Mouse (Mus musculus) neural tube, embryonic 14.5 days (tissue): Measurements from ENCODE around the gene Phactr3. TPM values are rescaled to one million over a fixed set of nuclear protein-coding genes. Genes with fewer than 3 reads are reported as not detected.

Experiments used
- ATAC-seq: fragments of 200-750 bp; cut with Nextera tagmentation; 2 replicates; pipeline ENCODE4 v1.8.0; 2017; ENCODE audit warnings: low read depth, mild to moderate bottlenecking, moderate TSS enrichment, moderate library complexity
- H3K27ac ChIP-seq: fragments of 300-500 bp; sonication (generic); 2 replicates; pipeline ENCODE4 v1.5.1; 2014; ENCODE audit warnings: low read depth, mild to moderate bottlenecking, control low read depth, low read length, moderate library complexity, mixed read lengths
- H3K27me3 ChIP-seq: fragments of 300-500 bp; sonication (generic); 2 replicates; pipeline ENCODE4 v1.6.1; 2014; ENCODE audit warnings: low read length; ENCODE audit not compliant: control insufficient read depth, insufficient read depth
- H3K36me3 ChIP-seq: fragments of 300-500 bp; sonication (generic); 2 replicates; pipeline ENCODE4 v1.6.1; 2014; ENCODE audit warnings: low read length, mixed read lengths; ENCODE audit not compliant: control insufficient read depth, insufficient read depth
- H3K4me1 ChIP-seq: fragments of 300-500 bp; sonication (generic); 2 replicates; pipeline ENCODE4 v1.6.1; 2014; ENCODE audit warnings: low read length; ENCODE audit not compliant: control insufficient read depth, insufficient read depth
- H3K4me2 ChIP-seq: fragments of 300-500 bp; sonication (generic); 2 replicates; pipeline ENCODE4 v1.6.1; 2014; ENCODE audit warnings: mild to moderate bottlenecking, low read depth, low read length, control low read depth
- H3K4me3 ChIP-seq: fragments of 300-500 bp; sonication (generic); 2 replicates; pipeline ENCODE4 v1.5.1; 2014; ENCODE audit warnings: low read depth, low read length, control low read depth, mixed read lengths
- H3K9ac ChIP-seq: fragments of 300-500 bp; sonication (generic); replicated peaks from 2 replicates; pipeline ENCODE4 v1.6.1; 2014; ENCODE audit warnings: low read depth, mild to moderate bottlenecking, control low read depth, low read length, mixed read lengths
- H3K9me3 ChIP-seq: fragments of 300-500 bp; sonication (generic); 2 replicates; pipeline ENCODE4 v1.6.1; 2016; ENCODE audit warnings: low read length; ENCODE audit not compliant: control insufficient read depth
- WGBS: fragments of 180-500 bp; shearing (Covaris S2); extraction: QIAGEN DNeasy Blood & Tissue Kit; methylation state at CpG from one replicate; pipeline ENCODE4 v1.1.7; 2014; 5-methylcytosine and 5-hydroxymethylcytosine counted together
- polyA plus RNA-seq: library from polyadenylated mRNA; unstranded; fragments of >200 nt; fragmentation: Nextera tagmentation; extraction: Ambion mirVana; gene quantifications from 2 replicates; pipeline ENCODE4 v1.2.1, GENCODE M21; 2014

Phactr3 gene
- polyA plus RNA-seq, 1 experiment from 2014 or later = 66.9 TPM

DNA sequence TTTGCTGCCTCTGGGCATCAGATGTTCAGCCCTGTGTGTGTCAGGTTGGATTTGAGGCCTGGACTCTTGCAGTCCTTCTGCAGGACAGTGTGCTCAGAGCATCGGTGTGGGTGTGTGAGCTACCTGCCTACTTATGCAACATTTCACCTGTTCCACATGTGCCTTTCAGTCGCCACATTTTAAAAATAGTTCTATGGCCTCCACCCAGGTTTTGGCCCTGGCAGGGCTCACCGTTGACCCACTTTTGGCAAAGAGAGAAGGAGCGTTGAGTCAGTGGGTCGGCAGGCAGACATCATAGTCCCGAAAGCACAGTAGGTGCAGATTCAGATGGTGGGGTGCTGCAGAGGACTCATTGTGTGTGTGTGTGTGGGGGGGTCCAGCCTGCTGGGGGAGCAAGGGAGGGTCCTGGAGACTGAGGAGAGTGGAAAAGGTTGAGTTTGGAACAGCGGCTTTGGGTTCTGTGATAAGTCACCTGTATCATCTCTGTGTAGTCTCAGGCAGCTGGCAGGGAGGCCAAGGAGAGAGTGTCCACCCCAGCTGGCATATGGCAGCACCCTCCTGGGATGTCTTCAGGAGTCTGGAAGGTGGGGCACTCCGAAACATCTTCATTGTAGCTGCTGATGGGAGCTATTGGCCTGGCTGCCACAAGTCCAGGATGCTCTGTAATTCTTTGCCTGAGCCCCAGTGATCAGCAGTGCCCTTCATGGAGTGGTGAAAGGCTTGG, 2.0 kb downstream of the Phactr3 start:
- no peaks in the 10 kb centered on the region for H3K36me3 ChIP-seq
- no peak overlapping the region for H3K4me3 ChIP-seq
- no peak overlapping the region for H3K27ac ChIP-seq
- 0 out of 2 replicates have a peak, but pooled peaks cover 3% of the 10 kb centered on the region for H3K27me3 ChIP-seq
- no peak overlapping the region for H3K4me2 ChIP-seq
- H3K9me3 ChIP-seq = no peaks in the 10 kb centered on the region
- no peak overlapping the region for H3K9ac ChIP-seq
- WGBS = 89% methylated on average over 8 of the region's 8 CpGs
- H3K4me1 ChIP-seq = peaks cover 5% of the 10 kb centered on the region; the same call in 1 of the 2 replicates
- no peak for ATAC-seq

GRCm38 (mm10) chr2:178121375-178121688, 2.6 kb downstream of the Phactr3 start:
- H3K4me3 ChIP-seq = no peak overlapping the region
- 0 out of 2 replicates have a peak, but pooled peaks cover 3% of the 10 kb centered on the region for H3K27me3 ChIP-seq
- no peak overlapping the region for H3K4me2 ChIP-seq
- H3K27ac ChIP-seq = no peak overlapping the region
- 37% methylated on average over 2 of the region's 2 CpGs for WGBS
- no peaks in the 10 kb centered on the region for H3K36me3 ChIP-seq
- ATAC-seq = no peak
- no peak overlapping the region for H3K9ac ChIP-seq
- peaks cover 5% of the 10 kb centered on the region; the same call in 1 of the 2 replicates for H3K4me1 ChIP-seq
- H3K9me3 ChIP-seq = no peaks in the 10 kb centered on the region

GRCm38 (mm10) chr2:178121946-178122665, 3.3 kb downstream of the Phactr3 start:
- Histone ChIP-seq H3K9ac (no peak overlapping the region), H3K4me1 (peaks cover 5% of the 10 kb centered on the region; the same call in 1 of the 2 replicates), H3K4me3 (no peak overlapping the region), H3K36me3 (no peaks in the 10 kb centered on the region), H3K9me3 (no peaks in the 10 kb centered on the region), H3K27me3 (0 out of 2 replicates have a peak, but pooled peaks cover 3% of the 10 kb centered on the region), H3K4me2 (no peak overlapping the region), H3K27ac (no peak overlapping the region)
- ATAC-seq = no peak
- 31% methylated on average over 4 of the region's 4 CpGs for WGBS

- H3K27me3 ChIP-seq = 0 out of 2 replicates have a peak, but pooled peaks cover under 1% of the 10 kb centered on the region
- H3K9me3 ChIP-seq = no peaks in the 10 kb centered on the region
- peaks cover 5% of the 10 kb centered on the region; the same call in 1 of the 2 replicates for H3K4me1 ChIP-seq
- no peak overlapping the region for H3K4me3 ChIP-seq
- no peak overlapping the region for H3K4me2 ChIP-seq
- ATAC-seq = no peak
- no peak overlapping the region for H3K27ac ChIP-seq
- H3K9ac ChIP-seq = no peak overlapping the region
- 81% methylated on average over 15 of the region's 15 CpGs for WGBS
- H3K36me3 ChIP-seq = no peaks in the 10 kb centered on the region
Observed at GRCm38 (mm10) chr2:178123466-178123865, 4.7 kb downstream of the Phactr3 start.

DNA sequence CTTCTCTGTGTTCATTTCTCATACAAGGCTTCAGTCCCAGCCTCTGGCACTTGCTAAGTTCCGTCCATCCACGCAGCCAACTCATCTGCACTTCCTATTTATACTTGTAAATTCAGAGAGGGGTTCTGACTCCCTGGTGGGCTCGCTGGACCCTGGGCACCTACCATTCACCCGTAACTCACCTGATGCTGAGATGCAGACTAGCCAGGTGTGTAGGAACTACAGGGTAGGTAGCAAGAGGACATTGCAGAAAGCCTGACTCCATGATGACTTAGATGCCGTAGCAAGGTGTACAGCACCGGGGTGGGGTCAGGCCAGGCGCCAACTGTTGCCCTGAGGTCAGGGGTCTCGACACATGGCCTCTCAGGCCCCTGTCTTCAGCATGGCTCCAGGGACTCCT, 6.7 kb downstream of the Phactr3 start:
- 89% methylated on average over 8 of the region's 8 CpGs for WGBS
- Histone ChIP-seq H3K9ac (no peak overlapping the region), H3K4me1 (no peaks in the 10 kb centered on the region)

GRCm38 (mm10) chr2:178126041-178126820, 7.5 kb downstream of the Phactr3 start:
- WGBS = 93% methylated on average over 7 of the region's 7 CpGs
- H3K27ac ChIP-seq = no peak overlapping the region

More for the DNA sequence above, 6.7 kb downstream of the Phactr3 start:
- ATAC-seq = no peak
- Histone ChIP-seq H3K27me3 (no peaks in the 10 kb centered on the region), H3K36me3 (no peaks in the 10 kb centered on the region), H3K4me3 (no peak overlapping the region), H3K4me2 (no peak overlapping the region), H3K27ac (no peak overlapping the region), H3K9me3 (no peaks in the 10 kb centered on the region)

GRCm38 (mm10) chr2:178128594-178128993, 9.8 kb downstream of the Phactr3 start:
- no peaks in the 10 kb centered on the region for H3K27me3 ChIP-seq
- H3K4me2 ChIP-seq = no peak overlapping the region
- H3K9ac ChIP-seq = no peak overlapping the region
- no peak overlapping the region for H3K27ac ChIP-seq
- no peak overlapping the region for H3K4me3 ChIP-seq
- peak; percentile 15; the same call in 1 of the 2 replicates for ATAC-seq
- no peaks in the 10 kb centered on the region for H3K9me3 ChIP-seq
- no peaks in the 10 kb centered on the region for H3K4me1 ChIP-seq
- no peaks in the 10 kb centered on the region for H3K36me3 ChIP-seq
- 74% methylated on average over 5 of the region's 5 CpGs for WGBS

More at GRCm38 (mm10) chr2:178126041-178126820, 7.5 kb downstream of the Phactr3 start:
- no peak for ATAC-seq
- H3K9me3 ChIP-seq = no peaks in the 10 kb centered on the region
- no peak overlapping the region for H3K9ac ChIP-seq
- H3K36me3 ChIP-seq = no peaks in the 10 kb centered on the region
- no peaks in the 10 kb centered on the region for H3K27me3 ChIP-seq
- H3K4me3 ChIP-seq = no peak overlapping the region
- no peak overlapping the region for H3K4me2 ChIP-seq
- H3K4me1 ChIP-seq = no peaks in the 10 kb centered on the region

DNA sequence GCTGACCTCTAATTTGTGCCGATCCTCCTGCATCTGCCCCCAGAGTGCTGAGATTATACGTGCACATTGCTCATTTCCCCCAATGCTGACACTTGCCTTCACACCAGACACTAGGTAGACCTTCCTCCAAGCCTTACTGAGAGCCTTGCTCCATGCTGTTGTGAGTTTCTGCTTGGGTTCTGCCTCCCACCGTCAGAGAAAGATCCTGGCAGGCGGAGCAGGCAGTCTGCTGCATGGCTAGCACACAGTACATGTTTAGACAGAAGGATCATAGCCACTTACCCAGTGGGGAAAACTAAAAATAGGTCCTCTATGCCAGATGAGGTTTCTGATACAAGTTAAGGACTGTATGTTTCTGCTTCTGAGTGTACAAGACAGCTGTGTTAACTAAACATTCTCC, 10.4 kb downstream of the Phactr3 start:
- WGBS = 76% methylated on average over 4 of the region's 4 CpGs

More for the DNA sequence above, 10.4 kb downstream of the Phactr3 start:
- no peak overlapping the region for H3K9ac ChIP-seq
- no peak overlapping the region for H3K4me2 ChIP-seq
- H3K4me1 ChIP-seq = no peaks in the 10 kb centered on the region
- no peaks in the 10 kb centered on the region for H3K36me3 ChIP-seq
- H3K4me3 ChIP-seq = no peak overlapping the region
- no peak for ATAC-seq
- no peak overlapping the region for H3K27ac ChIP-seq
- H3K27me3 ChIP-seq = no peaks in the 10 kb centered on the region
- H3K9me3 ChIP-seq = no peaks in the 10 kb centered on the region
